Mouse (Mus musculus): ENCODE measurements at regions not wholly inside any gene's neighbourhood (a gene's known extent, or its start where the extent isn't known, plus 50 kb on each side); places are given as distances from the start of the nearest gene placed in this dataset.
A peak's percentile ranks its signal among the peaks of the same experiment; 100 is the strongest.

GRCm38 (mm10) chr13:11344500-11344899 is 762.2 kb downstream of the Ryr2 start:
- no peak for DNase-seq
- H3K4me3 ChIP-seq (ENCODE audit: low read depth, low read length): no peak overlapping the region
- H3K4me1 ChIP-seq (ENCODE audit: insufficient read depth): no peaks in the 10 kb centered on the region
- no peak for TF ChIP-seq CTCF (IDR thresholded peaks at IDR 0.05; ENCODE audit: low read depth)
- H3K9me3 ChIP-seq (ENCODE audit: low read depth, low read length): no peaks in the 10 kb centered on the region
- 70% methylated on average over 2 of the region's 2 CpGs for WGBS
- no peaks in the 10 kb centered on the region for H3K27me3 ChIP-seq (ENCODE audit: insufficient read depth, low read length)
- H3K9ac ChIP-seq: no peak overlapping the region
- H3K4me2 ChIP-seq: no peak overlapping the region
- no peak for ATAC-seq (ENCODE audit: insufficient read depth)
- no peak overlapping the region for H3K27ac ChIP-seq (ENCODE audit: low read depth)
- no peaks in the 10 kb centered on the region for H3K36me3 ChIP-seq (ENCODE audit: insufficient read depth)

GRCm38 (mm10) chr13:11338297-11338616 is 768.5 kb downstream of the Ryr2 start:
- no peak overlapping the region for H3K27ac ChIP-seq (ENCODE audit: low read depth)
- H3K36me3 ChIP-seq (ENCODE audit: insufficient read depth): no peaks in the 10 kb centered on the region
- ATAC-seq (ENCODE audit: insufficient read depth): no peak
- DNase-seq: no peak
- no peak overlapping the region for H3K9ac ChIP-seq
- H3K4me1 ChIP-seq (ENCODE audit: insufficient read depth): no peaks in the 10 kb centered on the region
- no peaks in the 10 kb centered on the region for H3K9me3 ChIP-seq (ENCODE audit: low read depth, low read length)
- no peak overlapping the region for H3K4me2 ChIP-seq
- H3K27me3 ChIP-seq (ENCODE audit: insufficient read depth, low read length): no peaks in the 10 kb centered on the region
- no peak overlapping the region for H3K4me3 ChIP-seq (ENCODE audit: low read depth, low read length)
- WGBS: 58% methylated on average over 9 of the region's 9 CpGs
- no peak for TF ChIP-seq CTCF (IDR thresholded peaks at IDR 0.05; ENCODE audit: low read depth)

- TF ChIP-seq CTCF (IDR thresholded peaks at IDR 0.05; ENCODE audit: low read depth): no peak
- no peaks in the 10 kb centered on the region for H3K27me3 ChIP-seq (ENCODE audit: insufficient read depth, low read length)
- DNase-seq (no peak), ATAC-seq (ENCODE audit: insufficient read depth) (no peak)
- no peak overlapping the region for H3K27ac ChIP-seq (ENCODE audit: low read depth)
- H3K4me3 ChIP-seq (ENCODE audit: low read depth, low read length): no peak overlapping the region
- H3K4me1 ChIP-seq (ENCODE audit: insufficient read depth): no peaks in the 10 kb centered on the region
- WGBS: 41% methylated on average over 4 of the region's 4 CpGs
- no peaks in the 10 kb centered on the region for H3K36me3 ChIP-seq (ENCODE audit: insufficient read depth)
- H3K9ac ChIP-seq: no peak overlapping the region
- no peaks in the 10 kb centered on the region for H3K9me3 ChIP-seq (ENCODE audit: low read depth, low read length)
- no peak overlapping the region for H3K4me2 ChIP-seq
Observed at GRCm38 (mm10) chr13:11337610-11338296, 769.0 kb downstream of the Ryr2 start.

GRCm38 (mm10) chr13:11336958-11337357 is 769.8 kb downstream of the Ryr2 start:
- TF ChIP-seq CTCF (IDR thresholded peaks at IDR 0.05; ENCODE audit: low read depth): no peak
- Histone ChIP-seq H3K27ac (ENCODE audit: low read depth) (no peak overlapping the region), H3K27me3 (ENCODE audit: insufficient read depth, low read length) (no peaks in the 10 kb centered on the region), H3K4me3 (ENCODE audit: low read depth, low read length) (no peak overlapping the region), H3K9ac (no peak overlapping the region), H3K4me2 (no peak overlapping the region), H3K36me3 (ENCODE audit: insufficient read depth) (no peaks in the 10 kb centered on the region), H3K4me1 (ENCODE audit: insufficient read depth) (no peaks in the 10 kb centered on the region), H3K9me3 (ENCODE audit: low read depth, low read length) (no peaks in the 10 kb centered on the region)
- 47% methylated on average over 3 of the region's 3 CpGs for WGBS
- DNase-seq (no peak), ATAC-seq (ENCODE audit: insufficient read depth) (no peak)

GRCm38 (mm10) chr13:11331991-11332390 is 774.8 kb downstream of the Ryr2 start:
- Histone ChIP-seq H3K36me3 (ENCODE audit: insufficient read depth) (no peaks in the 10 kb centered on the region), H3K4me3 (ENCODE audit: low read depth, low read length) (no peak overlapping the region), H3K4me2 (no peak overlapping the region), H3K4me1 (ENCODE audit: insufficient read depth) (no peaks in the 10 kb centered on the region), H3K9me3 (ENCODE audit: low read depth, low read length) (no peaks in the 10 kb centered on the region), H3K27ac (ENCODE audit: low read depth) (no peak overlapping the region), H3K27me3 (ENCODE audit: insufficient read depth, low read length) (no peaks in the 10 kb centered on the region), H3K9ac (no peak overlapping the region)
- WGBS: 75% methylated on average over 4 of the region's 4 CpGs
- no peak for TF ChIP-seq CTCF (IDR thresholded peaks at IDR 0.05; ENCODE audit: low read depth)
- no peak for ATAC-seq (ENCODE audit: insufficient read depth)
- DNase-seq: peak; percentile 9

- no peaks in the 10 kb centered on the region for H3K36me3 ChIP-seq (ENCODE audit: insufficient read depth)
- no peaks in the 10 kb centered on the region for H3K4me1 ChIP-seq (ENCODE audit: insufficient read depth)
- H3K4me2 ChIP-seq: no peak overlapping the region
- ATAC-seq (ENCODE audit: insufficient read depth) (no peak), DNase-seq (no peak)
- no peak overlapping the region for H3K9ac ChIP-seq
- WGBS: 82% methylated on average over 2 of the region's 2 CpGs
- no peak for TF ChIP-seq CTCF (IDR thresholded peaks at IDR 0.05; ENCODE audit: low read depth)
- H3K4me3 ChIP-seq (ENCODE audit: low read depth, low read length): no peak overlapping the region
- H3K9me3 ChIP-seq (ENCODE audit: low read depth, low read length): no peaks in the 10 kb centered on the region; the same call in 1 of the 2 replicates
- H3K27me3 ChIP-seq (ENCODE audit: insufficient read depth, low read length): no peaks in the 10 kb centered on the region
- no peak overlapping the region for H3K27ac ChIP-seq (ENCODE audit: low read depth)
Observed at GRCm38 (mm10) chr13:11308716-11309115, 798.0 kb downstream of the Ryr2 start.

- no peak for DNase-seq
- no peak for ATAC-seq (ENCODE audit: insufficient read depth)
- H3K4me3 ChIP-seq (ENCODE audit: low read depth, low read length): no peak overlapping the region
- H3K36me3 ChIP-seq (ENCODE audit: insufficient read depth): no peaks in the 10 kb centered on the region
- no peak overlapping the region for H3K9ac ChIP-seq
- no peaks in the 10 kb centered on the region for H3K9me3 ChIP-seq (ENCODE audit: low read depth, low read length)
- no peaks in the 10 kb centered on the region for H3K27me3 ChIP-seq (ENCODE audit: insufficient read depth, low read length)
- WGBS: 82% methylated on average over 2 of the region's 2 CpGs
- no peak overlapping the region for H3K27ac ChIP-seq (ENCODE audit: low read depth)
- no peak for TF ChIP-seq CTCF (IDR thresholded peaks at IDR 0.05; ENCODE audit: low read depth)
- H3K4me2 ChIP-seq: no peak overlapping the region
- no peaks in the 10 kb centered on the region for H3K4me1 ChIP-seq (ENCODE audit: insufficient read depth)
Observed at GRCm38 (mm10) chr13:11295493-11295892, 811.3 kb downstream of the Ryr2 start.

- Histone ChIP-seq H3K9ac (no peak overlapping the region), H3K27ac (ENCODE audit: low read depth) (no peak overlapping the region), H3K27me3 (ENCODE audit: insufficient read depth, low read length) (no peaks in the 10 kb centered on the region), H3K9me3 (ENCODE audit: low read depth, low read length) (no peaks in the 10 kb centered on the region), H3K4me1 (ENCODE audit: insufficient read depth) (no peaks in the 10 kb centered on the region), H3K4me3 (ENCODE audit: low read depth, low read length) (no peak overlapping the region), H3K36me3 (ENCODE audit: insufficient read depth) (no peaks in the 10 kb centered on the region), H3K4me2 (no peak overlapping the region)
- DNase-seq (no peak), ATAC-seq (ENCODE audit: insufficient read depth) (no peak)
- WGBS: 82% methylated on average over 1 of the region's 1 CpGs
- no peak for TF ChIP-seq CTCF (IDR thresholded peaks at IDR 0.05; ENCODE audit: low read depth)
Observed at GRCm38 (mm10) chr13:11294689-11295088, 812.1 kb downstream of the Ryr2 start.

All from lung, embryonic 14.5 days (tissue).